Mouse (Mus musculus): Measurements from ENCODE around the gene Mia2. TPM values are rescaled to one million over a fixed set of nuclear protein-coding genes. Genes with fewer than 3 reads are reported as not detected.

Gene Mia2
- polyA plus RNA-seq, 1 experiment: 52.2 TPM

DNA sequence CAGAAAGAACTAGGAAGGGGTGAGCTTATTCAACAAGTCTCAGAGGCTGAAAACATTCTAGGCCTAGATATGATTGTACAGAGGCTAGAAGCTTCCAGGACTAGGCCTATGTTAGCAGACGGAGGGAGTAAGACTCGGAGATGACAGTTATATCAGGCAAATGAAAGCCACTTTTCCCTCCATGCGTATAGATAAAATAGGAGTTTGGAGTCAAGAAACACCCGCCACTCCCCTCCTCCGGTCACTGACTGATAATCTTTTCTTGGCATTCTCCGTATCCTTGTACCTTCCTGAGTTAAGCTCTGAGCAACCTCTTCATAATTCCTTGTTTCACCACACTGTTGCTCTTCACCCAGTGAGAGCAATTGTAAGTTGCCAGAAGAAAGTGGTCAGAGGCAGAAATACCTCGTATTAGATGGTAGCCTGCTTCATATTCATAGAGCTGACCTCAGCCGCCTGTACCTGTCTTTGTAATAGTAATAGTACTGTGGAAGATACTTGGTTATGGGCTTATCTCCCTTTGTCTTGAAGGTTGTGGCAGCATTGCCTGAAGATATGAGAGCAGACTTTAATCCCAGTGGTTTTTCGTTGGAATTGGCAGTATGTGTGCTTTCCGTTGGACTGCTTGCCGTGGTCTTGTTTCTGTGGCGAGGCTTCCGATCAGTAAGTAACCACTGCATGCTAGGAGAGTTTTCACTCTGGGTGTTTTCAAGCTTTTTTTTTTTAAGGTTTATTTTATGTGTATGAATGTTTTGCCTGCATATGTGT, 40.1 kb downstream of the Mia2 start:
- TF ChIP-seq CTCF (IDR thresholded peaks at IDR 0.05; ENCODE audit: extremely low read depth, insufficient read depth, low read length) (no peak), POLR2A (IDR thresholded peaks at IDR 0.05; ENCODE audit: extremely low read depth, insufficient read depth, low read length) (no peak)
- Histone ChIP-seq H3K4me1 (ENCODE audit: control insufficient read depth, insufficient read depth, low read length) (peaks cover 5% of the 10 kb centered on the region), H3K4me3 (ENCODE audit: insufficient read depth, low read length) (no peak overlapping the region), H3K27ac (ENCODE audit: insufficient read depth, low read length) (no peak overlapping the region)

DNA sequence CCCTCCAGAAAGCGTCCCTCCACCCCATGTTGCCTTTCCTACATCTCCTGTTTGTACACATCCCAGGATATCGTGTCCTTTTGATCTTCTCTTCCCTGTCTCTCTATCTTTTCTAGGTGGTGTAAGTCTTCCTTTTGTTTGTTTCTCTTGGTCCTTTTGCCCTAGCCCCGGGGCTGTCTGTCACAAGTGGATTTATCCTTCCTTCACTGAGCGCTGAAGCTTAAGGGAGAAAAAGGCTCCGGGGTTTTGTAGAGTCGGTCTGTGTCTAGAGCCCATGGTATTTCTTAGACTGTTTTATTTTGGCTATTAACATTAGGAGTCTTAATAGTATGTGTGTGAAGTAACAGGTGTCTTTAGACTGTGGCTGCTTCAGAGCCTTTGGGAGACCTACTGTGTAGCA, 41.4 kb downstream of the Mia2 start:
- peaks cover 5% of the 10 kb centered on the region for H3K4me1 ChIP-seq (ENCODE audit: control insufficient read depth, insufficient read depth, low read length)
- TF ChIP-seq POLR2A (IDR thresholded peaks at IDR 0.05; ENCODE audit: extremely low read depth, insufficient read depth, low read length) (no peak), CTCF (IDR thresholded peaks at IDR 0.05; ENCODE audit: extremely low read depth, insufficient read depth, low read length) (no peak)
- H3K27ac ChIP-seq (ENCODE audit: insufficient read depth, low read length): no peak overlapping the region
- no peak overlapping the region for H3K4me3 ChIP-seq (ENCODE audit: insufficient read depth, low read length)

DNA sequence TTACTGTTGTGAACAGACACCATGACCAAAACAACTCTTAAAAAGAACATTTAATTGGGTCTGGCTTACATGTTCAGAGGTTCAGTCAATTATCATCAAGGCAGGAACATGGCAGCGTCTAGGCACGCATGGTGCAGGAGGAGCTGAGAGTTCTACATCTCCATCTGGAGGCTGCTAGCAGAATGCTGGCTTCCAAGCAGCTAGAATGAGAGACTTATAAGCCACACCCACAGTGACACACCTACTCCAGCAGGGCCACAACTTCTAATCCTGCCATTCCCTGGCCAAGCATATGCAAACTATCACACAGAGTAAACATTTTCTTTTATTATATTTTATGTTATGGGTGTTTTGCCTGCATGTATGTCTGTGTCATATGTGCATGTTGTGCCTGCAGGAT, 43.8 kb downstream of the Mia2 start:
- H3K4me3 ChIP-seq (ENCODE audit: insufficient read depth, low read length): no peak overlapping the region
- no peaks in the 10 kb centered on the region for H3K4me1 ChIP-seq (ENCODE audit: control insufficient read depth, insufficient read depth, low read length)
- no peak overlapping the region for H3K27ac ChIP-seq (ENCODE audit: insufficient read depth, low read length)
- no peak for TF ChIP-seq POLR2A (IDR thresholded peaks at IDR 0.05; ENCODE audit: extremely low read depth, insufficient read depth, low read length)
- no peak for TF ChIP-seq CTCF (IDR thresholded peaks at IDR 0.05; ENCODE audit: extremely low read depth, insufficient read depth, low read length)

DNA sequence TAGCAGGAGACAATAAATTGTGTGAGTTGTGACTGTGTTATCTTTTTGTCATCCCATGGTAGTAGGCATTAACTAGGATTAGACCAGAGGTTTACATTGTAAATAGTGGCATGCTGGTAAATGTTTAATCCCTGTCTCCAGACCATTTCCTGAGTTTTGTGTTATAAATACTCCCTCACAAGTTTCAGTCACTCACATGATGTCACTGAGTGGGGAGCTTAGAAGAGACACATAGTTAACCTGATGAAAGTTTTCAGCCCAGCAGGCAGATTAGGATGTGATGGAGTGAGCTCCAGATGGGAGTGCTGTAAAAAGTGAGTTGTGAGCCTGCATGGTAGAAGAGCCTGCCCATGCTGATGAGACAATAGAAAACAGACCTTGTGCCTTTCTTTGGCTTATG, 49.5 kb downstream of the Mia2 start:
- no peaks in the 10 kb centered on the region for H3K4me1 ChIP-seq (ENCODE audit: control insufficient read depth, insufficient read depth, low read length)
- no peak overlapping the region for H3K27ac ChIP-seq (ENCODE audit: insufficient read depth, low read length)
- H3K4me3 ChIP-seq (ENCODE audit: insufficient read depth, low read length): no peak overlapping the region
- TF ChIP-seq CTCF (IDR thresholded peaks at IDR 0.05; ENCODE audit: extremely low read depth, insufficient read depth, low read length) (no peak), POLR2A (IDR thresholded peaks at IDR 0.05; ENCODE audit: extremely low read depth, insufficient read depth, low read length) (no peak)

DNA sequence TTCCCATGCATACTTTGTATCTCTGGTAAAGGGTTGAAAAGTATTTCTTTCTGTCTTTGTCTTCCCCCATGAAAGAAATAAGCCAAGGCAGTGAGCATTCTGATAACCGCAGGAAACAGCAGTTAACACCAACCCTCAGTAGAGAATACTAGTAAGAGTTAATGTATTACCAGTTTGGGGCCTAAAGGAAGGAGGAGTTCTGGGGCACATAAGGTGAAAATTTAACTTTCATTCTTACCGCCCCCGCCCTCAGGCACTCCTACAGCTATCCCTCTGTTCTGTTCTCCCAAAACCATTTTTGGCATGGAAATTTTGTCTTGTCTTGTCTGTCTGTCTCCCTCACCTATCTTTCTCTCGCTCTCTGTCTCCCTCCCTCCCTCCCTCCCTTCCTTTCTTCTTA, 54.1 kb downstream of the Mia2 start:
- H3K4me1 ChIP-seq (ENCODE audit: control insufficient read depth, insufficient read depth, low read length): no peaks in the 10 kb centered on the region

DNA sequence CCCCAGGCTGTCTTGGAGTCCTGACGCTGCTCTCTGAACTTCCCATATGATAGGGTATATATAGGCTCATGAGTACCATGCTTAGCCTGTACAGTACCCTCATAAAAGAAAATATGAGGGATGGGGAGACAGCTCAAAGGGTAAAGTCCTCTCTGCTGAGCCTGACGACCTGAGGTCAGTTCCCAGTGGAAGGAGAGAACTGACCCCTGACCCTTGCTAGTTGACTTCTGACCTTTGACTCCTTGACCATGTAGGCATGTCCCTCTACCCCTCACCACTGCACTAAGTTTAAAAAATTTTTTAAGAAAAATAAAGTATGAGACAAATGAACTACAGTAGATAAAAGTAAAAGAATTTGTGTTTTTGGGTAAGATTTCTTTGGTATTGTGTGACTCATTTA, 65.5 kb downstream of the Mia2 start:
- H3K4me1 ChIP-seq (ENCODE audit: control insufficient read depth, insufficient read depth, low read length): peaks cover 1% of the 10 kb centered on the region; the same call in 1 of the 2 replicates
- no peak overlapping the region for H3K27ac ChIP-seq (ENCODE audit: insufficient read depth, low read length)
- no peak overlapping the region for H3K4me3 ChIP-seq (ENCODE audit: insufficient read depth, low read length)
- no peak for TF ChIP-seq CTCF (IDR thresholded peaks at IDR 0.05; ENCODE audit: extremely low read depth, insufficient read depth, low read length)
- TF ChIP-seq POLR2A (IDR thresholded peaks at IDR 0.05; ENCODE audit: extremely low read depth, insufficient read depth, low read length): no peak

More for the DNA sequence above, 54.1 kb downstream of the Mia2 start:
- Histone ChIP-seq H3K27ac (ENCODE audit: insufficient read depth, low read length) (no peak overlapping the region), H3K4me3 (ENCODE audit: insufficient read depth, low read length) (no peak overlapping the region)
- TF ChIP-seq CTCF (IDR thresholded peaks at IDR 0.05; ENCODE audit: extremely low read depth, insufficient read depth, low read length): no peak
- no peak for TF ChIP-seq POLR2A (IDR thresholded peaks at IDR 0.05; ENCODE audit: extremely low read depth, insufficient read depth, low read length)

DNA sequence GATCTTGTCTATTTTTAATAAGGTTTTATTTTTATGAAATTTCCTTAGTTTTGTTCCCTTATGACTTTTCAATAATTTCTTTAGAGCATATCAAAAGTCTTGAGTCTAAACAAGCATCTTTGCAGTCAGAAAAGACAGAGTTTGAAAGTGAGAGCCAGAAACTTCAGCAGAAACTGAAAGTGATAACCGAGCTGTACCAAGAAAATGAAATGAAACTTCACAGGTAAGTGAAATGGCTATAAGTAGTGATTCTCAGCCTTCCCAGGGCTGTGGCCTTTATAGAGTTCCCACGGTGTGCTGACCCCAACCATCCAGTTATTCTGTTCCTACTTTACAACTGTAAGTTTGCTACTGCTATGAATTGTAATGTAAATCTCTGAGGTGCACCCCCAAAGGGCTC, 67.2 kb downstream of the Mia2 start:
- TF ChIP-seq POLR2A (IDR thresholded peaks at IDR 0.05; ENCODE audit: extremely low read depth, insufficient read depth, low read length) (no peak), CTCF (IDR thresholded peaks at IDR 0.05; ENCODE audit: extremely low read depth, insufficient read depth, low read length) (no peak)

DNA sequence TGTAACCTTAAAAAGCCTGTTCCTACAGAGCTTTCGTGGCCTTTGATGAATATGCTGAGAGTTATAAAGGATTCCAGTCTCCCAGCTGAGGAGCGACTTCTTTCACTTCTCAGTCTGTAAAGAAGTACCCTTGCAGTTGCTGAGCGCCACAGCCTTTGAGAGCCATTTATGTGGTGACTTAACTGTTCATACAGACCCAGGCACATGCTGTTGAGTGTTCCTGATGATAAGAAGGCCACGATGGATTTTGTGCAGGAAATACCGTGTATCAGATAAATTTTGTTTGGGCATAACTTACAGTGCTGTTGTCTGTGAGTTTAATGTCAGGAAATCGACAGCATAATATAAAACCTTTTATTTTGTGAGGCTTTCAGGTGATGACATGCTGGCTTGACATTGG, 68.9 kb downstream of the Mia2 start:
- Histone ChIP-seq H3K4me1 (ENCODE audit: control insufficient read depth, insufficient read depth, low read length) (peaks cover 1% of the 10 kb centered on the region; the same call in 1 of the 2 replicates), H3K4me3 (ENCODE audit: insufficient read depth, low read length) (no peak overlapping the region), H3K27ac (ENCODE audit: insufficient read depth, low read length) (no peak overlapping the region)
- TF ChIP-seq POLR2A (IDR thresholded peaks at IDR 0.05; ENCODE audit: extremely low read depth, insufficient read depth, low read length) (no peak), CTCF (IDR thresholded peaks at IDR 0.05; ENCODE audit: extremely low read depth, insufficient read depth, low read length) (no peak)

More for the DNA sequence above, 67.2 kb downstream of the Mia2 start:
- H3K4me1 ChIP-seq (ENCODE audit: control insufficient read depth, insufficient read depth, low read length): peaks cover 1% of the 10 kb centered on the region; the same call in 1 of the 2 replicates
- no peak overlapping the region for H3K4me3 ChIP-seq (ENCODE audit: insufficient read depth, low read length)
- no peak overlapping the region for H3K27ac ChIP-seq (ENCODE audit: insufficient read depth, low read length)

DNA sequence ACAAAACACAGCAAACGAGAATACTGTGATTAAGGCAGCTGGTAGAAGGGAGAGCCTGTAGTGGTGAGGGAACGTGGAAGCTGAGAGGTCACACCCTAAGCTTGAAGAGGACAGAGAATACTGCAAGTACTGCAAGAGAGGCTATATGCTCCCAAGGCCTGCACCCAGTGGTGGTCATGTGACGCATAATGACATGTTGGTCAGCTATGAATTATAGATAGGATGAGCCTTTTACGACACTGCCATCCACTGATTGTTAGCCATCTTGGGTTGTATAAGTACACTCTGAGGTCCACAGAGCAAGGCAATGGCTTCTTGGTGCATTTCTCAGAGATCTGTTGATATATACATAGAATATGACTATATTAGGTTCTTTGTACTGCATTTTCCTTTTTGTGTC, 71.0 kb downstream of the Mia2 start:
- no peak overlapping the region for H3K27ac ChIP-seq (ENCODE audit: insufficient read depth, low read length)
- H3K4me3 ChIP-seq (ENCODE audit: insufficient read depth, low read length): no peak overlapping the region
- H3K4me1 ChIP-seq (ENCODE audit: control insufficient read depth, insufficient read depth, low read length): peaks cover 1% of the 10 kb centered on the region; the same call in 1 of the 2 replicates
- TF ChIP-seq CTCF (IDR thresholded peaks at IDR 0.05; ENCODE audit: extremely low read depth, insufficient read depth, low read length) (no peak), POLR2A (IDR thresholded peaks at IDR 0.05; ENCODE audit: extremely low read depth, insufficient read depth, low read length) (no peak)

DNA sequence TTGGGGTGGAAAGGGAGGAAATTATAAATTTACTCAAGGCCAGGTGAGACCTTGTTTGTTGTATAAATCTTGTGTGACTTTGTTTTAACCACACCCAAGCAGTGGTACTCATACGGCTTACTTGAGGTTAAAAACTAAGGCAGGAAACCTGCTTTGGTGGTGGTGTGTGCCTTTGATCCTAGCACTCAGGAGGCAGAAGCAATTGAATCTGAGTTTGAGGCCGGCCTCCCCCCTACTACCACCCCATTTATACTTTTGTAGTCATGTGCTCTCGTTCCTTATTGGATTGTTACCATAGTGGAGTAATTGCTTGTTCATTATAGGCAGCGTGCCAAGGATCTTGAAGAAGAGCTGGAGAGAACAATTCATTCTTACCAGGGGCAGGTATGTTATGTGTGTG, 74.3 kb downstream of the Mia2 start:
- H3K27ac ChIP-seq (ENCODE audit: insufficient read depth, low read length): no peak overlapping the region
- no peak for TF ChIP-seq POLR2A (IDR thresholded peaks at IDR 0.05; ENCODE audit: extremely low read depth, insufficient read depth, low read length)
- no peak for TF ChIP-seq CTCF (IDR thresholded peaks at IDR 0.05; ENCODE audit: extremely low read depth, insufficient read depth, low read length)
- H3K4me3 ChIP-seq (ENCODE audit: insufficient read depth, low read length): no peak overlapping the region
- no peaks in the 10 kb centered on the region for H3K4me1 ChIP-seq (ENCODE audit: control insufficient read depth, insufficient read depth, low read length)
